Mouse (Mus musculus) common myeloid progenitor, adult 5-6 weeks (primary cell): ENCODE measurements around the gene Btaf1. TPM values are rescaled to one million over a fixed set of nuclear protein-coding genes. Genes with fewer than 3 reads are reported as not detected.
A peak's percentile ranks its signal among the peaks of the same experiment; 100 is the strongest.

ENCODE experiments used
- ATAC-seq: replicated peaks from 2 replicates; pipeline ENCODE4 v1.8.0; 2016; ENCODE audit warnings: low read depth, mild to moderate bottlenecking, moderate TSS enrichment, inconsistent platforms; ENCODE audit not compliant: poor library complexity, severe bottlenecking
- total RNA-seq: library from RNA; stranded (forward); fragments of 200-1000, 187-1606 nt; gene quantifications from 2 replicates; pipeline ENCODE4 v1.2.3, GENCODE M21; 2017

The Btaf1 gene
- 81.9 and 95.0 TPM in 2 replicates for total RNA-seq

GRCm38 (mm10) chr19:36925671-36926552, at the start of gene Btaf1:
Gene Btaf1 (plus strand): TSS chr19:36926079.
- ATAC-seq = peak; percentile 64

- no peak for ATAC-seq
Measured at GRCm38 (mm10) chr19:36877329-36877728, 48.5 kb upstream of the Btaf1 start.

GRCm38 (mm10) chr19:36878743-36879495, 47.0 kb upstream of the Btaf1 start:
- ATAC-seq = no peak

GRCm38 (mm10) chr19:36883119-36883518, 42.8 kb upstream of the Btaf1 start:
- ATAC-seq = 0 out of 2 replicates have a peak, but pooled peaks have one; percentile 32

GRCm38 (mm10) chr19:36886316-36886715, 39.6 kb upstream of the Btaf1 start:
- no peak for ATAC-seq

- no peak for ATAC-seq
Measured at GRCm38 (mm10) chr19:36887706-36888105, 38.2 kb upstream of the Btaf1 start.

- ATAC-seq = no peak
Measured at GRCm38 (mm10) chr19:36891746-36892145, 34.1 kb upstream of the Btaf1 start.

- ATAC-seq = no peak
Measured at GRCm38 (mm10) chr19:36896791-36897569, 28.9 kb upstream of the Btaf1 start.

GRCm38 (mm10) chr19:36897778-36898177, 28.1 kb upstream of the Btaf1 start:
- 0 out of 2 replicates have a peak, but pooled peaks have one; percentile 39 for ATAC-seq

- ATAC-seq = no peak
Measured at GRCm38 (mm10) chr19:36903377-36903776, 22.5 kb upstream of the Btaf1 start.

- ATAC-seq = peak; percentile 61
Measured at GRCm38 (mm10) chr19:36904211-36905007, 21.5 kb upstream of the Btaf1 start.

GRCm38 (mm10) chr19:36909150-36909549, 16.7 kb upstream of the Btaf1 start:
- ATAC-seq = no peak

GRCm38 (mm10) chr19:36909676-36910292, 16.1 kb upstream of the Btaf1 start:
- peak; percentile 69 for ATAC-seq

- ATAC-seq = no peak
Measured at GRCm38 (mm10) chr19:36910424-36911045, 15.3 kb upstream of the Btaf1 start.

GRCm38 (mm10) chr19:36913064-36913463, 12.8 kb upstream of the Btaf1 start:
- ATAC-seq = no peak

GRCm38 (mm10) chr19:36916206-36916605, 9.7 kb upstream of the Btaf1 start:
- ATAC-seq = no peak

GRCm38 (mm10) chr19:36916876-36917389, 8.9 kb upstream of the Btaf1 start:
- no peak for ATAC-seq
